Mouse (Mus musculus): Measurements from ENCODE around the gene Slc35b3. TPM values are rescaled to one million over a fixed set of nuclear protein-coding genes. Genes with fewer than 3 reads are reported as not detected.

Gene Slc35b3
- polyA plus RNA-seq, 1 experiment = 21.9 TPM

- no peak for DNase-seq
- Histone ChIP-seq H3K27me3 (ENCODE audit: control insufficient read depth, insufficient read depth, low read length) (no peaks in the 10 kb centered on the region), H3K27ac (ENCODE audit: insufficient read depth, low read length) (no peak overlapping the region), H3K4me3 (replicated peaks; ENCODE audit: insufficient read depth, low read depth, low read length) (no peak overlapping the region), H3K4me1 (ENCODE audit: control insufficient read depth, insufficient read depth, low read length) (no peaks in the 10 kb centered on the region)
- 93% methylated on average over 10 of the region's 10 CpGs for WGBS
- TF ChIP-seq CTCF (IDR thresholded peaks at IDR 0.05; ENCODE audit: borderline replicate concordance, insufficient read depth, low read depth, low read length) = no peak
- no peak for TF ChIP-seq POLR2A (IDR thresholded peaks at IDR 0.05; ENCODE audit: borderline replicate concordance, insufficient read depth, low read length)
Observed at GRCm38 (mm10) chr13:38936860-38937471, 23.7 kb downstream of the Slc35b3 start.

- no peaks in the 10 kb centered on the region for H3K27me3 ChIP-seq (ENCODE audit: control insufficient read depth, insufficient read depth, low read length)
- H3K4me1 ChIP-seq (ENCODE audit: control insufficient read depth, insufficient read depth, low read length) = no peaks in the 10 kb centered on the region
- no peak overlapping the region for H3K4me3 ChIP-seq (replicated peaks; ENCODE audit: insufficient read depth, low read depth, low read length)
- DNase-seq = no peak
- no peak for TF ChIP-seq CTCF (IDR thresholded peaks at IDR 0.05; ENCODE audit: borderline replicate concordance, insufficient read depth, low read depth, low read length)
- 70% methylated on average over 10 of the region's 10 CpGs for WGBS
- no peak overlapping the region for H3K27ac ChIP-seq (ENCODE audit: insufficient read depth, low read length)
Observed at GRCm38 (mm10) chr13:38935856-38936446, 24.7 kb downstream of the Slc35b3 start.

- no peak for DNase-seq
- Histone ChIP-seq H3K27ac (ENCODE audit: insufficient read depth, low read length) (no peak overlapping the region), H3K4me1 (ENCODE audit: control insufficient read depth, insufficient read depth, low read length) (no peaks in the 10 kb centered on the region), H3K27me3 (ENCODE audit: control insufficient read depth, insufficient read depth, low read length) (no peaks in the 10 kb centered on the region), H3K4me3 (replicated peaks; ENCODE audit: insufficient read depth, low read depth, low read length) (no peak overlapping the region)
- no peak for TF ChIP-seq POLR2A (IDR thresholded peaks at IDR 0.05; ENCODE audit: borderline replicate concordance, insufficient read depth, low read length)
- TF ChIP-seq CTCF (IDR thresholded peaks at IDR 0.05; ENCODE audit: borderline replicate concordance, insufficient read depth, low read depth, low read length) = no peak
- 96% methylated on average over 15 of the region's 15 CpGs for WGBS
Observed at GRCm38 (mm10) chr13:38929843-38930578, 30.7 kb downstream of the Slc35b3 start.

- WGBS = 68% methylated on average over 3 of the region's 3 CpGs
- no peak overlapping the region for H3K27ac ChIP-seq (ENCODE audit: insufficient read depth, low read length)
- DNase-seq = no peak
- TF ChIP-seq CTCF (IDR thresholded peaks at IDR 0.05; ENCODE audit: borderline replicate concordance, insufficient read depth, low read depth, low read length) (no peak), POLR2A (IDR thresholded peaks at IDR 0.05; ENCODE audit: borderline replicate concordance, insufficient read depth, low read length) (no peak)
- no peak overlapping the region for H3K4me3 ChIP-seq (replicated peaks; ENCODE audit: insufficient read depth, low read depth, low read length)
- no peaks in the 10 kb centered on the region for H3K4me1 ChIP-seq (ENCODE audit: control insufficient read depth, insufficient read depth, low read length)
- no peaks in the 10 kb centered on the region for H3K27me3 ChIP-seq (ENCODE audit: control insufficient read depth, insufficient read depth, low read length)
Observed at GRCm38 (mm10) chr13:38922676-38923075, 38.0 kb downstream of the Slc35b3 start.

- no peak for DNase-seq
- H3K27me3 ChIP-seq (ENCODE audit: control insufficient read depth, insufficient read depth, low read length) = no peaks in the 10 kb centered on the region
- TF ChIP-seq POLR2A (IDR thresholded peaks at IDR 0.05; ENCODE audit: borderline replicate concordance, insufficient read depth, low read length) (no peak), CTCF (IDR thresholded peaks at IDR 0.05; ENCODE audit: borderline replicate concordance, insufficient read depth, low read depth, low read length) (no peak)
- WGBS = 83% methylated on average over 1 of the region's 1 CpGs
- H3K4me1 ChIP-seq (ENCODE audit: control insufficient read depth, insufficient read depth, low read length) = no peaks in the 10 kb centered on the region
- no peak overlapping the region for H3K4me3 ChIP-seq (replicated peaks; ENCODE audit: insufficient read depth, low read depth, low read length)
- H3K27ac ChIP-seq (ENCODE audit: insufficient read depth, low read length) = no peak overlapping the region
Observed at GRCm38 (mm10) chr13:38921306-38921705, 39.4 kb downstream of the Slc35b3 start.

- no peak overlapping the region for H3K27ac ChIP-seq (ENCODE audit: insufficient read depth, low read length)
- no peaks in the 10 kb centered on the region for H3K4me1 ChIP-seq (ENCODE audit: control insufficient read depth, insufficient read depth, low read length)
- WGBS = 70% methylated on average over 9 of the region's 9 CpGs
- no peak overlapping the region for H3K4me3 ChIP-seq (replicated peaks; ENCODE audit: insufficient read depth, low read depth, low read length)
- no peak for TF ChIP-seq POLR2A (IDR thresholded peaks at IDR 0.05; ENCODE audit: borderline replicate concordance, insufficient read depth, low read length)
- no peak for TF ChIP-seq CTCF (IDR thresholded peaks at IDR 0.05; ENCODE audit: borderline replicate concordance, insufficient read depth, low read depth, low read length)
- no peaks in the 10 kb centered on the region for H3K27me3 ChIP-seq (ENCODE audit: control insufficient read depth, insufficient read depth, low read length)
- DNase-seq = no peak
Observed at GRCm38 (mm10) chr13:38918188-38918885, 42.3 kb downstream of the Slc35b3 start.

GRCm38 (mm10) chr13:38917556-38917955 is 43.1 kb downstream of the Slc35b3 start:
- TF ChIP-seq POLR2A (IDR thresholded peaks at IDR 0.05; ENCODE audit: borderline replicate concordance, insufficient read depth, low read length) (no peak), CTCF (IDR thresholded peaks at IDR 0.05; ENCODE audit: borderline replicate concordance, insufficient read depth, low read depth, low read length) (no peak)
- Histone ChIP-seq H3K27me3 (ENCODE audit: control insufficient read depth, insufficient read depth, low read length) (no peaks in the 10 kb centered on the region), H3K27ac (ENCODE audit: insufficient read depth, low read length) (no peak overlapping the region), H3K4me1 (ENCODE audit: control insufficient read depth, insufficient read depth, low read length) (no peaks in the 10 kb centered on the region), H3K4me3 (replicated peaks; ENCODE audit: insufficient read depth, low read depth, low read length) (no peak overlapping the region)
- 73% methylated on average over 5 of the region's 5 CpGs for WGBS
- DNase-seq = no peak
